Mouse (Mus musculus) small intestine, adult 2 months (tissue): ENCODE results near the gene Abca2.

Experiments used
- CTCF ChIP-seq: fragments of 200-500 bp; IDR thresholded peaks from 2 replicates; pipeline ENCODE4 v1.5.1; 2012; ENCODE audit warnings: low read depth, mild to moderate bottlenecking, control low read depth, inconsistent platforms, low read length, moderate library complexity, mixed read lengths; ENCODE audit not compliant: insufficient replicate concordance, insufficient read length; ENCODE audit errors: extremely low read depth
- POLR2A ChIP-seq: fragments of 200-500 bp; IDR thresholded peaks from 2 replicates; pipeline ENCODE4 v1.6.1; 2012; ENCODE audit warnings: low read depth, mild to moderate bottlenecking, control low read depth, inconsistent platforms, low read length, moderate library complexity

GRCm38 (mm10) chr2:25456205-25456953, 27.9 kb downstream of the Abca2 start, which contains the start of gene Clic3:
- no peak for TF ChIP-seq CTCF
- no peak for TF ChIP-seq POLR2A
